Mouse (Mus musculus) lung, postnatal 4 days (tissue): ENCODE data around the gene Lingo3.
"Not testable (repeated sequence)": the region's sequence is repeated elsewhere in the genome, so short reads cannot be mapped to it uniquely, and the experiment has no call there.

Experiments used
- DNase-seq, 2 experiments: peaks; one replicate each; pipeline ENCODE4 v3.0.0; 2021

Lingo3 gene

DNA sequence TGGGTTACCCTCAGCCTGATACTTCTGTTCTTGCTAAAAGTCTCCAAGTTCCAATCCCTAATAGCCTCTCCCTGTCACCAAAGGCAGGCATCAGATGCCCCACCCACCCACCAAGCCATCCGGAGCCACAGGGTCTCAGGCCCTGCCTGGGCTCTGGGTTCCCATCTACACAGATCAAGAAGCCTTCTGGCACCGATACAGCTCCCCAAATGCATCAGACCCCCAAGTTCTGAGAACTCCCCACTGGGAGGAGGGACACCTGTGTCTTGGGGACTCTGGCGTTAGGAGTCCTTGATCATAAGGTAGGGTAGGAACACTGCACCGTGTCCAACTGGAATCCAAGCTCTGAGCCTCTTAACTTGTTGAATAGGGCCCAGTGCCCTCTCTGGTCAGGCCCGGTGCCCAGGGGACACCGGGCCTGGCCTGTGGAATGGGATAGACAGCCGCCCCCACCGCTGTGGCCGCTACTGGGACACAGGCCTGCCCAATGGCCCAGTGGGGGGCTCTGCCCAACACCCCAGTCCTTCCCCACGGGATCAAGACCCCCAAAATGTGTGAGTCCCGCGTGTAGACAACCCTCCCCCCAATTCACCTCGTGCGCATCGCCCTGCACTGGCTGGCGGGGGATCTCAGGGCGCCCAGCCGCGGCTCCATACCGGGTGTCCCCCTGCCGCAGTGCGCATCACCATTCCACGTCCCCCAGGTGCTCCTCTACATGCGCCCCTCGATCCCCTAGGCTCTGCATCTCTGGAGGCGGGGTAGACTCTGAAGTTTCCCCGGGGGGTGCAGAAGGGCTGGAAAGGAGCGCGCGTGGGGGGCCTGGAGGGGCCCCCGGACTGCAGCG lies 530 bp downstream of the Lingo3 start:
- no peak for DNase-seq

DNA sequence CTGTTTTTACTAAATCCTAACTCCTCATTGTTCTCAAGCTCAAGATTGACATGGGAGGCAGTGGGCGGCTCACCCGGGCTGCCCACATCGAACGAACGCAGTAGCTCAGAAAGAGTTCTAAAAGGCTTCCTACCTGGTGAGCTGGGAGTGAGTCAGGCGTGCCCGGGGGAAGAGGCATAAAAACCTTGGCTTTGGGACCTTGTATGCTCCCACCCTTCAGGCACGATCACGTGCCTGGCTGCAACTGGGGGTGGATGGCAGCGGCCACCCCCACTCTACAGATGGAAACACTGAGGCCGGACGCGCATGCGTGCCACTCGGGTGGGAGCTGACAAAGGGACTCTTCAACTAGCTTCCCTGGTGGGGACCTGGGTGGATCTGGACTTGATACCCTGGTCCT lies 1.5 kb downstream of the Lingo3 start:
- DNase-seq = no peak

DNA sequence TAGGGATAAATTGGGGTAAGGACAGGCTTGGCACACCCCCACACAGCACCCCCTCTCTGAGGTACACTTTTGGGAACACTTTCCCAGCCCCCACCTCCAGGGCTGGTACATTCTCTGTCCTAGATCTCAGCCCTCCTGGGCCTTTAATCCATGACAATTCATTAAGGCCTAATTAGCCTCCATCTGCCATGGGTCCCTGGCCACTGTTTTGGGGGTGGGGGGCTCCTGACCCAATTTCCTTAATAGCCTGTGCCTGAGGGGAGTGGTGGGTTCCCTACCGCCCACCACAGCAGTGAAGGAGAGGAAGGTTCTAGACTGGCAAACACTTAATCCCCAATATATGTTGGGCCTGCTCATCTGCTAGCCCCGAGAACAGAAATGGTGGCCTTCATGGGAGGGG lies 2.2 kb downstream of the Lingo3 start:
- DNase-seq = no peak

DNA sequence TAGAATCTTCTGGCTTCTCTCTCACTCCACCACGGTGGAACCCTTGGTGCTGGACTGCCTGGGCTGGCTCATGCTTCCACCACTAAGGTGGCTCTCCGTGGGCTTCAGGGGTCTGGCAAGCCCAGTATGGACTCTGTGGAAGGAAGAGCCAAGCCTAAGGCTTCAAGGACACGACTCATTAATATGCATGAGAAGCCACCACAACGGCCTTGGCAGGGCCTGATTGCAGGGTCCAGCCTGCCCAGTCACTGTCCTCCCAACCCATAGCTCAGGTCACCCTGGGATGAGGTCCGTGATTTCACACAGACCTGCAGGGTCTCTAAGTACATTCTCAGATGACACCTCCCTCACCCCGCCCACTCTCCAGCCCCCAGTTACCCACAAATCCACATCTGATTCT lies 4.0 kb downstream of the Lingo3 start:
- DNase-seq = no peak

DNA sequence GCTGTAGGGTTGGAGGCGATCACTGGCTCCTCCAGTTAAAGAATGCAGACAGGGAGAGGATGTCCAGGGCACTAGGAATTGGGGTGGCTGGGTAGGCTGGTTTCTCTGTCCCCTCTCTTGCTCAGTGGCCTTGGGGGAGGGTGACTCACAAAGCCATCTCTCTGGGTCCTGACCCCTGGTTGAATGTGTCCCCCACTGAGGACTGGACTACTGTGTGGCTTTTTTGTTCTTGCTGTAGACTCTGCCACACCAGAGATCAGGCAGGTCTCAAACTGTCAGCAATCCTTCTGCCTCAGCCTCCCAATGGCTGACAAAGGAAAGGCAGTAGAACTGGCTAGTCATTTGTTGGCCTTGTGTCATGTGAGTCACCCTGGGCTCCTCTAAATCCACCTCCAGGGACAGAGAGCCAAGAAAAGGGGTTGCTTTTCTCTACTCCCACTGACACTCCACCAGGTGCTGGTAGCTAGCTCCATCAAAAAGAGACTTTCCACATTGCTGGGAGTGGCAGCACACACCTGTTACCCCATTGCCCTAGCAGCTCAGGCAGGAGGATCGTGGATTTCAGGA lies 5.4 kb downstream of the Lingo3 start:
- no peak for DNase-seq

DNA sequence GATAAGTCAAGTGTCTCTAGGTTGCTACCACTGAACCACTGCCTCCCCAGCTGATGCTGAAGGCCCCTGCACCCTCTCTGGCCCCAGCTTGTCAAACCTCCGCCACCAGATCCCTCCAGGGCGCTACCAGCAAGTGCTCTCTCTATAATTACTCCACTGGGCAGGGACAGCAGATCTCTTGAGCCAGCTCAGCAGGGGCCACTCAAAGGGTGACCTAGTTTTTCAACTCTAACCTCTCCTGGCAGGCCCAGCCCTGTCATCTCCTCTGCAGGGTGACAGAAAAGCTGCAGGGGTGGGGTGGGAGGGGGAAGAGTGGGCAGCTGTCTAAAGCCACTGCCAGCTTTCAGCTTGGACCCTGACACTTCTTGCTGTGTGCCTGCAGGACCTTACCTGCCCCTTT lies 6.0 kb downstream of the Lingo3 start:
- DNase-seq = no peak

DNA sequence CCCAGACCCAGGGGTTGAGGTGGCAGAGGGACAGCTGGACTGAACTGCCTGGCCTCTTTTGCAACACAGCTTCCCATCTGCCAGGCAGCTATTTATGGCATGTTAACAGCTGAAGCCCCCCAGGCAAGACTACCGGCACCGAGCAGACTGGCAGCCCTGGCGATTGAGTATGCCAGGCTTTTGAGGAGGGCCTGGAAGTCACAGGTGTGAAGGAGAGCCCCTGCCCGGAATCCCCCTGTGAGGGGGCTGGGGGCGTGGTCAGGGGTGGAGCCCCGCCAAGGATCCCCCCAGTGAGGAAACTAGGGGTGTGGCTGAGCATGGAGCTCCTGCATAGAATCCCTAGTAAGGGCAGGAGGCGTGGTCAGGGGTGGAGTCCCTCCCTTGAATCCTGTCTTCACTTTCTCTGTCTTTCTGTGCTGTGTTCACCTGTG lies 6.9 kb downstream of the Lingo3 start:
- no peak for DNase-seq

DNA sequence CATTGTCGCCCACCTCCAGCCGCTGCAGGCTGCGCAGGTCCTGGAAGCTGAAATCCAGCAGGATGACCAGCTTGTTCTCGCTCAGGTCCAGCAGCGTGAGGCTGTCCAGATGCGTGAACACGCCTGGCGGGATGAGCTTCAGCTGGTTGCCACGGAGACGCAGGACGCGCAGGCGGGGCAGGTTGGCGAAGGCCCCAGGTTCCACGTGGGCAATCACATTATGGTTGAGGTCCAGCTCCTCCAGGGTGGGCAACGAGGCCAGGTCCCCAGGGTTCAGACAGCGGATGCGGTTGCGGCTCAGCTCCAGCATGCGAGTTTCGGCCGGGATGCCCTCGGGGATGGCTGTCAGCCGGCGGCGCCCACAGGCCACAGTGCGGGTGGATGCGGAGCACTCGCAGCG lies 8.2 kb downstream of the Lingo3 start:
- no peak for DNase-seq

DNA sequence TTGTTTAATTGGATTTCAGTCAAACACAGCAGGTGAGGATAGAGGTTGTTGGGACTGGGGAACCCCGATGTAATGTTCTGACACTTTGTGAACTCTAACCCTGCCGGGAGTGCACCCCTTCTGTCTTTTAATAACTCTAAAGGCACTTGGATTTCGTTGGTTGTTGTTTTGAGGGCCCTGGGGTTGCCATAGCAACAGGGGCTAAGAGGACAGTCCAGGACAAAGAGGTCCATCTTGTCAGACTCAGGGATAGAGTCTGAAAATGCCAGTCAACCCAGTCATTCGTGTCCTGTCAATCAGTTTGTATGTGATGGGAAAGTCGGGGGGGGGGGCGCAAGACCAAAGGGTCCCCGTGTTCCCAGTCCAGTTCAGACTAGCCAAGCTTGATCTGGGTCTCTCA lies 11.0 kb downstream of the Lingo3 start:
- DNase-seq = no peak

DNA sequence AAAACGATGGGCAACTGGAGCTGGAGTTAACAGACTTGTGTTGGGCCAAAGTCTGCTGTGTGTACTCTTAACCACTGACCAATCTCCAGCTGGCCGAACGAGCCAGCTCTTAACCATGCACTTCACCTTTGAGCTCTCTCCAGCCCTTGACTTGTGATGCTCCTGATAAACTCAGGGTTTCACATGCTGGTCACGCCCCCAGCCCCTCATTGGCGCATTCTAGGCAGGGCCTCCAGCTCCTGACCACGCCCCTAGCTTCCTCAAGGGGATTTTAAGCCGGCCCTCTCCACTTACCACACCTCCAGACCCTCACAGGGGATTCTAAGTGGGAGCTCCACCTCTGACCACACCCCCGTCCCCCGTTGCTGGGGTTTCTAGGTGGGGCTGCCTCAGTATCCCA lies 12.7 kb downstream of the Lingo3 start:
- DNase-seq = peak; percentile 78 to 86

DNA sequence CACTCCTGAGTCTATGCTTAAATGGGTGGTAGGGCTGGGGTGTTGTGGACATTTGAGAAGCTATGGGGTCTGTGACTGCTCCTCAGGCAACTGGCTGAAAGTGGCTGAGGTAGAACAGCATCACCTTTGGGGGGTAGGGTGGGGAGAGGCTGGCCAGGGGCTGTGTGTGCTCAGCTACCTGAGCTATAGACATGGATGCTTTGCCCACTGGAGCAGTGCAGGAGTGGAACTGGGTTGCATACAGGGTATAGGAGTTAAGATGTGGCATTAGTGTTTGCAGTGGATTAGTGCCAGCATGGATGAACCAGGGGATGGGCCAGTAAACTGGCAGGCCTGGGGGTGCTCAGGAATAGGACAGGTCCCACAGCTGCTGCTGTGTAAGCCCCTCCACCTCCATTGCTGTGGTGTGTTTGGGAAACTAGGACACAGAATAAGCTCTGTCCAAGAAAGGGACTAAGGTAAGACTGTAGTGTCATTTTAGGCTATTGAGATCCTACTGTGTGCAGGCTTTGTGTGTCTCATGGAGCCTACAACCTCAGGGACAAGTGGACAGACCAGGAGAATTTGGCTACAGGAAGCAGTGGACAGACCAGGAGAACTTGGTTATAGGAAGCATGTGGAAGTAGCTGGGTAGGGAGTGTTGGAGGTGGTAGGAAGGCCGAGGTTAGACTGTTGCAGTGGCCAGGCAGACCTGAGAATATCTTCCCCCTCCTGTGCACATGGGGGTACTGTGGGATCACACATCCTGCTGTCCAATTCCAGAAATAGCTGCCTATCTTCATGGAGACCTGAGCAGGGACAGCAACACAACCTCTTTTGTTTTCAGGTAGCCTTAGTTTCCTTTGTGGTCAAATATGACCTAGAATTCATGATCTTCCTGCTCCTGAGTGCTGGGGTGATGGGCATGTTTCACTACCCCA lies 14.2 kb downstream of the Lingo3 start:
- DNase-seq = no peak

DNA sequence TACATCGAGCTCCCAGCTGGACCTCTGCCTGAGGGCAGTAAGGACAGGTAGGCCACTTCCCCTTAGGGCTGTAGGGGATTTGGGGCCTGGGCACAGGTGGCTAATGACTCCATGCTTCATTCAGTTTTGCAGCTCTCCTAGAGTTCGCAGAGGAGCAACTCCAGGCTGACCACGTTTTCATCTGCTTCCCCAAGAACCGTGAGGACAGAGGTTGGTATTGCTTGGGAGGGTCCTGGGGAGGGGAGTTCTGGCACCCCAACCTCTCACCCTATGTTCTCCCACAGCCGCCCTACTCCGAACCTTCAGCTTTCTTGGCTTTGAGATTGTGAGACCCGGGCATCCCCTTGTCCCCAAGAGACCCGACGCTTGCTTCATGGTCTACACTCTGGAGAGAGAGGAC lies 15.3 kb downstream of the Lingo3 start:
- DNase-seq = not testable (repeated sequence)

DNA sequence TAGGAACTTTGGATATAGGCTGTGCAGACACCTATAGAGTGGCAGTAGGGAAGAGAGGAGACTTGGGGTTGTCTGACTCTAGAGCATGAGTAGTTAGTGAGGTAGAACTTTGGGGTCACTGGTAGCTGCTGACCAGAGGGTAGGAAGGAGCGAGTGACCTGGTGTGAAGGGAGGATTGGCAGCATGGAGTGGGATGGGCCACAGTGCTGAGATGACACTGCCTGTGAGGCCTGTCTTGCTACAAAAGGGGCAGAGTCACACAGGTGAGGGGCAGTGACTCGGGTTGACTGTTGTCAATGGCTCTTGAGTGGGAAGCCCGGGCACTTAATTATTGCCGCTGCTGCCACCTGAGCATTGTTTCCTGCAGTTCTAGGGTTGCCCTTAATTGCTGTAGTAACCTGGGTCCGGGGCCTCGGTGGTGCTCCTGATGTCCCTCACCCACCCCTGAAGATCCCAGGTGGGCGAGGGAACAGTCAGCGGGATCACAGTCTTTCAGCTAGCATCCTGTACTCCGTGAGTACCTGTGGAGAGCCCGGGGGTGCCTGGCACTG lies 15.9 kb downstream of the Lingo3 start:
- no peak for DNase-seq

DNA sequence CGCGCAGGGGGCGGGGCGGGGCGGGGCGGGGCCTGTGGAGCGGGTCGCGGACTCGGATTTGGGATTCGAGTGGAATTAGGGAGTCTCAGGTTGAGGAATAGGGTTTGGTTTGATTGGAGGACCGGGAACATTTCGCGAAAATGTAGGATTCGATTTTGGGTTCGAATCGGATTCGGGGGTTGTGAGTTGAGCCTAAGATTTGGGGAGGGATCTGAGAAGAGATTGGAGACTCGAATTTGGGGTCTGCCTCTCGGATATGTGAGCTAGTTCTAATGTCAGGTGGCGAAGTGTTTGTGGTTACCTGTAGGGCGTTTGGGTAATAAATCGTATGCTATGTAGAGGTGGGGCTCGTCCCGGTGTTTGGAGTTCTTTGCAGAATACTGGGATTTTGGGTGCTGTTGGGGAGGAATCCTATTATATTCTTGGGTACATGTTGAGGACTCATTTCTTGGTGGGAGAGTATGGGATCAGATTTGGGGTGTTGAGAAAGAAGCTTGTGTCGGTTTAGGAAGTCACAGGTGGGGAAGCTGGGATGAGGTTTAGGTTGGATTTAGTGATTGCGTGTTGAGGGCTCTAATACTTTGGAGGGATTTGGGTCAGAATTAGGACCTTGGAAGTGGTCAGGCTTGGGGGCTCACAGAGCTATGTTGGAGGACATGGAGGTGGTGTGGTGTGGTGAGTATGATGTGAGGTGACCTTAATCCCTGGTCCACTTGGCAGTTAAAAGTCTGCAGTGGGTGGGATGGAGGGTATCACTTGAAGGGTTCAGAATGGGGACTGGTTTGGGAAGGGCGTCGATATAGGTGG lies 16.6 kb downstream of the Lingo3 start:
- DNase-seq = no peak

DNA sequence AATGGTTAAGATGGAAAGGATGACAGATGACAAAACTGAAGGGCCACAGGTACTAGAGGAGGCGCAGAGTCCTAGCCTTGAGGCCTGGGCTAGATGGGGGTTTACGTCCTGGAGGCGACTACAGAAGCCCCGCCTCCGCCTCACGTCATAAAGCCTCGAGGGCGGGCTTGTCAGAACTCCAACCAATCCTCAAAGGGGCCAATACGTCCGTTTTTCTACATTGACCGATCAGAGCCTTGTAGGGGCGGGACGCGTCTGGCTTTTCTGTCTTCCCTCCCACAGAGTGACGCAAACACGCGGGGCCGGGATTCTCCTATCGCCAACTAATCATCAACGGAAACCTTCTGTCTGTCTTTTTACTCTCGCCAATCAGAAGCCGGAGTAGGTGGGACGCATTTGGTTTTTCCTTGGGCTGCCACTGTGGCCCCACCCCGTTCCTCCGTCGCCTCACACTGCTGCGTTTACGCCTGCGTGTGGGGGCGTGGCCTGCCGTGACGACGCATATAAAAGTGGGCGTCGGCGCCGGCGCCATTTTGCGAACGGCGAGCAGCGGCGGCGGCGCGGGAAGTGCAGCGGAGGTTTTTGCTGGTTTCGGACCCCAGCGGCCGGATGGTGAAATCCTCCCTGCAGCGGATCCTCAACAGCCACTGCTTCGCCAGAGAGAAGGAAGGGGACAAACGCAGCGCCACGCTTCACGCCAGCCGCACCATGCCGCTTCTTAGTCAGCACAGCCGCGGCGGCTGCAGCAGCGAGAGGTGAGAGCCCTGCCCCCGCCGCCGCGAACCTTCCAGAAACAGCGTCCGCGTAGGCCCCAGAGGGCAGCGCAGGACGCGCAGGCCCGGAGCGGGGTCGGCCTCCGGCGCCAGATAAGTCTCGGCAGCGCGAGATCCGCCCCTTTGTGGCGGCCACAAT lies 17.4 kb downstream of the Lingo3 start, which contains the start of gene Oaz1:
Gene Oaz1 (plus strand): TSS at position 506 of the 912 bp plus-strand sequence.
- peak; percentile 98 to 100 for DNase-seq

DNA sequence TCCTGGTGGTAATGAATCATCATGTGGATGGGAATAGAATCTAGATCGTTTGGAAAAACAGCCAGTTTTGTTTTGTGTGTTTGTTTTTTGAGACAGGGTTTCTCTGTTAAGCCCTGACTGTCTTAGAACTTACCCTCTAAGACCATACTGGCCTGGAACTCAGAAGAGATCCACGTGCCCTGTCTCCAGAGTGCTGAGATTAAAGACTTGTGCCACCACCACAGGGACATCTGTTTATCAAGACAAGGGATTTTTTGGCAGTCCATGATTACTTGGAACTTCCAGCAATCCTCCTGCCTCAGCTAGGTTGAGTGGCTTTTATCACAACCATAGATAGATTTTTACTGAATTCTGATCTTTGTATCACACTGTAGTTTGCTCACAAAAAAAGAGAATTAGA lies 19.0 kb downstream of the Lingo3 start:
- no peak for DNase-seq

DNA sequence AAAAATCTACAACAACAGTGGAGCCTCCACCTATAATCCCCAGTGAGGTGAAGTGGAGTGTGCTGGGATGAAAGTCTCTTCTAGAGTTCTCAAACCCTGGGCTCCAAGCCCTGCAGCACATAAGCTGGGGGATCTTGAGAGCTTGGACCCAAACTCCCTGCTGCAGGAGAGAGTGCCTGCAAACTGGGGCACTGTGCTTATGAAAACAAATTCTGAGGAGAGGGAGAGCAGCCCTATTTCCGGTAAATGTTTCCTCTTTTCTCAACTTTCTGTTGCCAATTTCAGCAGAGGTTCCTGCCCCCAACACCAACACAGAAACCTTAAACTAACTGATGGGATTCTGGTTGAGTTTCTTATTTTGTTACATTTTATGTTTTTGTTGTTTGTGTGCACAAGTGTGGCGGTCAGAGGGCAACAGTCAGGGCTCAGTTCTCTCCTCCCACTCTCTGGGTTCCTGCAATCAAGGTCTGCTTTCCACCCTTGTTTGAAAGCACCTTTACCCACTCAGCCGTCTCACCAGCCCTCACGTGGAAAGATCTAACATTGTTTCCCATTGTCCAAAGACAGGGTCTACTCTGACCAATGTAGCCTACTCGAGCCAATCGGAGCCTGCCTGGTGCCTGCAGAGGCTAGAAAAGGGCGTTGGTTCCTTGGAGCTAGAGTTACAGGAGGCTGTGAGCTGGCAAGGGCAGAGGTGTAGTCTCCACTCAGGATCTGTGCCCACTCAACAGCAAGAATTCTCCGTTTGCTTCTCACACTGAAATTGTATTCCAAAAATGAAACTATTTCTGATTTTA lies 19.8 kb downstream of the Lingo3 start:
- no peak for DNase-seq

DNA sequence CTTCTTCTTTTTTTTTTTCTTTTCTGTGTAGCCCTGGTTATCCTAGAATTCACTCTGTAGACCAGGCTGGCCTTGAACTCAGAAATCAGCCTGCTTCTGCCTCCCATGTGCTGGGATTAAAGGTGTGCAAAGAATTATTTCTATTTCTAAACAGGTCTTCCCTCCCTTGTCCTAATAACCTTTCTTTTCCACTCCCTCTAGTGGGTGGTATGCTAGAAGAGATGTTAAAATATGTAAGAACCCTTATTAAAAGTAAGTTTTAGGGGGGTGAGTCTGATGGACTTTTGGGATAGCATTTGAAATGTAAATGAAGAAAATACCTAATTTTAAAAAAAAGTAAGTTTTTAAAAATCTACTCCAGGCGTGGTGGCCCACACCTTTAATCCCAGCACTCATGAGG lies 20.5 kb downstream of the Lingo3 start:
- DNase-seq = no peak

DNA sequence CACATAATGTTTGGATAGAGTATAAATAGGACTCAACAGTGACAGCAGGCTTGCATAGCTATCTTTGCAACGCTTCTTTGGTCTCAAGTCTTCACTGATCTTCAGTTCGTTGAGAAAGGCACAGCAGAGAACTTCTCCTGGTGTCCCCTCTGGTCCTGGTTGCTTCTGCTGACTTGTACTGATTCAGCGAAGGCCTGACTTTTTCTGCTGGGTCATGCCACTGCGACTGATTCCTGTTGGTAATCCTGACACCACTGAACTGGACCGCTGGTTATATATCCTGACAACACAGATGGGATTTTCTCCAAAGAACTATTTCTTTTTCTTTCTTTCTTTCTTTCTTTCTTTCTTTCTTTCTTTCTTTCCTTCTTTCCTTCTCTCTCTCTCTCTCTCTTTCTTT lies 21.3 kb downstream of the Lingo3 start:
- peak in 1 of 2 experiments; percentile 2 for DNase-seq

DNA sequence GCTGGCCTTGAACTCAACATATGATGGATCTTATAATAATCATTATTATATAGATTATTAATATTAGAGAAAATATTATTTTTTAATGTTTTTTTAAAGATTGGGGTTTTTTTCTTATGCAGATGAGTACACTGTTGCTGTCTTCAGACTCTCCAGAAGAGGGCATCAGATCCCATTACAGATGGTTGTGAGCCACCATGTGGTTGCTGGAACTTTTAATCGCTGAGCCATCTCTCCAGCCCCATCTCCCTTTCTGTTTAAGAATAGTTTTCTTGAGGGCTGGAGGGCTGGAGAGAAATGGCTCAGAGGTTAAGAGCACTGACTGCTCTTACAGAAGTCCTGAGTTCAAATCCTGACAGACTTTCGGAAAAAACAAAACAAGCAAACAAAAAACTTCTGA lies 21.8 kb downstream of the Lingo3 start:
- DNase-seq = peak in 1 of 2 experiments; percentile 54
